In genomic region chr2:165317621-165318263, GRCm38 (mm10) we compare ENCODE assay signal across 8 mouse cellular contexts. TPM values are rescaled to one million over a fixed set of nuclear protein-coding genes. Genes with fewer than 3 reads are reported as not detected.
A peak's percentile ranks its signal among the peaks of the same experiment; 100 is the strongest.
DNase-seq lines count a peak whose midpoint lies in the region; ATAC-seq and TF ChIP-seq lines count a peak whose summit lies in the region.

No protein-coding gene starts in this region.

- H3K9me3 ChIP-seq in heart, postnatal 0 days (replicated peaks; ENCODE audit: control insufficient read depth, low read length) = no peaks in the 10 kb centered on the region
- no peaks in the 10 kb centered on the region for H3K9me3 ChIP-seq in embryonic facial prominence, embryonic 15.5 days (replicated peaks)
- no peaks in the 10 kb centered on the region for H3K9me3 ChIP-seq in limb, embryonic 10.5 days (replicated peaks)

- no peak overlapping the region for H3K4me3 ChIP-seq in heart, postnatal 0 days (ENCODE audit: low read depth, low read length)
- H3K4me3 ChIP-seq in embryonic facial prominence, embryonic 15.5 days (replicated peaks) = no peak overlapping the region
- H3K4me3 ChIP-seq in limb, embryonic 10.5 days = peak overlapping the region; percentile 9; the same call in 1 of the 2 replicates

- no peak for TF ChIP-seq CTCF in heart, postnatal 0 days (IDR thresholded peaks at IDR 0.05; ENCODE audit: low read depth)

- DNase-seq in heart, postnatal 0 days (ENCODE audit: low spot score) = no peak
- no peak for DNase-seq in heart, adult 8-10 months (ENCODE audit: low spot score)
- DNase-seq in limb, embryonic 10.5 days (ENCODE audit: low spot score) = no peak
- no peak for DNase-seq in layer of hippocampus, postnatal 25 days (ENCODE audit: extremely low spot score in 1 of 2, low spot score in 1 of 2)
- no peak for DNase-seq in thymus, postnatal 4 days

- H3K4me2 ChIP-seq in heart, postnatal 0 days (ENCODE audit: low read depth, low read length) = no peak overlapping the region
- no peak overlapping the region for H3K4me2 ChIP-seq in embryonic facial prominence, embryonic 15.5 days (replicated peaks)

- peaks cover 55% of the 10 kb centered on the region for H3K4me1 ChIP-seq in heart, postnatal 0 days (ENCODE audit: control insufficient read depth, insufficient read depth)
- H3K4me1 ChIP-seq in embryonic facial prominence, embryonic 15.5 days = peaks cover 53% of the 10 kb centered on the region
- H3K4me1 ChIP-seq in limb, embryonic 10.5 days = peaks cover 59% of the 10 kb centered on the region

- no peak for TF ChIP-seq EP300 in heart, postnatal 0 days (IDR thresholded peaks at IDR 0.05; ENCODE audit: low read depth)

- no peak overlapping the region for H3K9ac ChIP-seq in heart, postnatal 0 days (replicated peaks; ENCODE audit: low read depth, low read length)
- no peak overlapping the region for H3K9ac ChIP-seq in embryonic facial prominence, embryonic 15.5 days

- peak overlapping the region; percentile 74 for H3K27ac ChIP-seq in heart, postnatal 0 days (ENCODE audit: low read depth)
- H3K27ac ChIP-seq in embryonic facial prominence, embryonic 15.5 days (replicated peaks) = peak overlapping the region; percentile 29
- H3K27ac ChIP-seq in limb, embryonic 10.5 days = peak overlapping the region; percentile 63; the same call in 1 of the 2 replicates

- ATAC-seq in heart, postnatal 0 days (ENCODE audit: insufficient read depth, low read depth) = peak; percentile 40; the same call in 1 of the 2 replicates
- ATAC-seq in embryonic facial prominence, embryonic 15.5 days (ENCODE audit: insufficient number of reproducible peaks, low FRiP score, low TSS enrichment, low read depth) = no peak
- ATAC-seq in monocyte, adult 5-6 weeks (replicated peaks; ENCODE audit: insufficient number of reproducible peaks, low FRiP score, low TSS enrichment, poor library complexity, severe bottlenecking) = peak; percentile 32
- no peak for ATAC-seq in inflammation-experienced regulatory T-cells, adult 6 months

- 31% methylated on average over 16 of the region's 16 CpGs for WGBS in heart, postnatal 0 days
- WGBS in embryonic facial prominence, embryonic 15.5 days = 35% methylated on average over 16 of the region's 16 CpGs
- 66% methylated on average over 16 of the region's 16 CpGs for WGBS in limb, embryonic 10.5 days

- H3K36me3 ChIP-seq in heart, postnatal 0 days (replicated peaks; ENCODE audit: control insufficient read depth, insufficient read depth, low read length) = peaks cover 31% of the 10 kb centered on the region
- peaks cover 35% of the 10 kb centered on the region for H3K36me3 ChIP-seq in embryonic facial prominence, embryonic 15.5 days
- peaks cover 41% of the 10 kb centered on the region for H3K36me3 ChIP-seq in limb, embryonic 10.5 days

- no peaks in the 10 kb centered on the region for H3K27me3 ChIP-seq in heart, postnatal 0 days (ENCODE audit: control insufficient read depth, insufficient read depth, low read length)
- H3K27me3 ChIP-seq in embryonic facial prominence, embryonic 15.5 days = no peaks in the 10 kb centered on the region
- no peaks in the 10 kb centered on the region for H3K27me3 ChIP-seq in limb, embryonic 10.5 days (ENCODE audit: low read depth, poor library complexity, severe bottlenecking)

RNA-seq across cellular contexts. Expression of gene Elmo2, which starts 8.5 kb away (rescaled TPM):
- total RNA-seq in heart, postnatal 0 days (2014; rRNA removed; ENCODE audit: low replicate concordance) = 69.6 and 70.6 TPM in 2 replicates
- polyA plus RNA-seq in heart, postnatal 0 days (2015; fragmentation: Nextera tagmentation; extraction: Ambion mirVana) = 24.1 and 24.6 TPM in 2 replicates
- total RNA-seq in heart, adult 8-10 months (2022) = 10 to 100 TPM; 13.7 to 16.4 (median 13.8) TPM
- 86.4 and 91.3 TPM in 2 replicates for polyA plus RNA-seq in embryonic facial prominence, embryonic 15.5 days (2015; fragmentation: Nextera tagmentation; extraction: Ambion mirVana)
- polyA plus RNA-seq in limb, embryonic 10.5 days (2016; fragmentation: Nextera tagmentation; extraction: Ambion mirVana) = 76.9 and 94.2 TPM in 2 replicates
- total RNA-seq in monocyte, adult 5-6 weeks (2017) = 120 to 175 TPM (median 140 TPM) in 3 replicates
- polyA plus RNA-seq in inflammation-experienced regulatory T-cells, adult 6 months (2017; shearing (Covaris generic)) = 10 to 100 TPM; 36.8 to 43.5 (median 42.5) TPM
- 100 to 1,000 TPM; 191 to 202 TPM for total RNA-seq in layer of hippocampus, postnatal 25 days (2021)

RNA-seq across cellular contexts. Expression of gene Slc35c2, which starts 30.1 kb away (rescaled TPM):
- total RNA-seq in heart, postnatal 0 days (2014; rRNA removed; ENCODE audit: low replicate concordance) = 39.4 and 73.8 TPM in 2 replicates
- polyA plus RNA-seq in heart, postnatal 0 days (2015; fragmentation: Nextera tagmentation; extraction: Ambion mirVana) = 32.6 and 33.7 TPM in 2 replicates
- 10 to 100 TPM; 17.9 to 22.1 (median 19.5) TPM for total RNA-seq in heart, adult 8-10 months (2022)
- 58.7 and 59.5 TPM in 2 replicates for polyA plus RNA-seq in embryonic facial prominence, embryonic 15.5 days (2015; fragmentation: Nextera tagmentation; extraction: Ambion mirVana)
- polyA plus RNA-seq in limb, embryonic 10.5 days (2016; fragmentation: Nextera tagmentation; extraction: Ambion mirVana) = 61.3 and 65.5 TPM in 2 replicates
- 40.2 to 52.6 TPM (median 47.2 TPM) in 3 replicates for total RNA-seq in monocyte, adult 5-6 weeks (2017)
- 10 to 100 TPM; 36.4 to 44.9 (median 44.1) TPM for polyA plus RNA-seq in inflammation-experienced regulatory T-cells, adult 6 months (2017; shearing (Covaris generic))
- total RNA-seq in layer of hippocampus, postnatal 25 days (2021) = 10 to 100 TPM; 93.2 to 96.7 TPM

RNA-seq across cellular contexts. Expression of gene Zfp663, which starts 50.8 kb away (rescaled TPM):
- not detected in 2 replicates for total RNA-seq in heart, postnatal 0 days (2014; rRNA removed; ENCODE audit: low replicate concordance)
- polyA plus RNA-seq in heart, postnatal 0 days (2015; fragmentation: Nextera tagmentation; extraction: Ambion mirVana) = 0.07 TPM in 1 of 2 replicates, not detected in the other
- total RNA-seq in heart, adult 8-10 months (2022) = not detected
- 0.27 and 0.55 TPM in 2 replicates for polyA plus RNA-seq in embryonic facial prominence, embryonic 15.5 days (2015; fragmentation: Nextera tagmentation; extraction: Ambion mirVana)
- polyA plus RNA-seq in limb, embryonic 10.5 days (2016; fragmentation: Nextera tagmentation; extraction: Ambion mirVana) = 0.64 and 1.3 TPM in 2 replicates
- not detected in 3 replicates for total RNA-seq in monocyte, adult 5-6 weeks (2017)
- not detected for polyA plus RNA-seq in inflammation-experienced regulatory T-cells, adult 6 months (2017; shearing (Covaris generic))
- under 1 TPM; 0.39 to 0.40 TPM for total RNA-seq in layer of hippocampus, postnatal 25 days (2021)

Comparison
In these comparisons a context has a peak if more than half of its experiments do, and no peak if none do; other contexts are left out.
1. ATAC-seq: peak in heart, postnatal 0 days (single experiment) and monocyte, adult 5-6 weeks (single experiment); none in embryonic facial prominence, embryonic 15.5 days (single experiment) and inflammation-experienced regulatory T-cells, adult 6 months (single experiment).
2. Peak in every context shown above with its lines, with median percentiles within 50 percentile points of each other: H3K27ac ChIP-seq.